Mouse (Mus musculus): ENCODE data around the gene Pknox1.
A peak's percentile ranks its signal among the peaks of the same experiment; 100 is the strongest.
"Not testable (repeated sequence)": the region's sequence is repeated elsewhere in the genome, so short reads cannot be mapped to it uniquely, and the experiment has no call there.

Pknox1 gene

DNA sequence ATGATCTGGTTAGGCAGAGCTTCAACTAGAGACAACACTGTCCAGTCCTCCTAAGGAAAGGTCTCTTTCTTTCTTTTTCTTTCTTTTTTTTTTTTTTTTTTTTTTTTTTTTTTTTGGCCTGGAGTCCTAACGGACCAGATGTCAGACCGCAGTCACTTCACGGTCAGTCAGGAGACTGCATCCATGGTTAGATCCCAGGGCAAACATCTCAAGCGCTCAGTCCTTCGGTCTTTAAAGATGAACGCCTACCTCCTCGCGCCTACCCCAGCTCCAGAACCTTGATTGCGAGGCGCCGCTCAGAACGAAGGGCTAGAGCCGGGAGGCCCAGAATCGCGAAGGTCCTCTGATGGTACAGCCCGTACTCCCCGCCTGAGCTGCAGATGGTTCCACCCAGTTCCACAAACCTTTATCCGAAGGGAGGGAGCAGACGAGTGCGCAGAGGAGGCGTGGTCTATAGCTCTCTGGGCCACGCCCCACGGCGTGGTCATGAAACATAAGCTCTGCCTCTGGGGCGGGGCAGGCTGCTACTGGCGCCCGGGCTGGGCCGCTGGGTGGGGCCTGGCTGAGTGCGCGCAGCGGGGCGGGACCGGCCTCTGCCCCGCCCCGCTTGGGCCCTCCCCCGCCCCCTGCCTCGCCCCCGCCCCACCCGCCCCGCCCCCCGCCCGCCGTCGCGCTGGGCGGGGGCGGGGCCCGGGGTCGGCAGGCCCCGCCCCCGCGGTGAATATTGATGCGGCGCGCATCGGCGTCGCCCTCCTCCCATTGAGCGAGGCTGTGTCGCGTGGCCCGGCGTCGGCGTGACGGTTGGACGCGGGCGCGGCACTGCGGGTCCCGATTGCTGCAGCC lies at the start of gene Pknox1:
Gene Pknox1 (plus strand): TSS at position 720 of the 843 bp plus-strand sequence.
- DNase-seq: peak; percentile 99 to 100

DNA sequence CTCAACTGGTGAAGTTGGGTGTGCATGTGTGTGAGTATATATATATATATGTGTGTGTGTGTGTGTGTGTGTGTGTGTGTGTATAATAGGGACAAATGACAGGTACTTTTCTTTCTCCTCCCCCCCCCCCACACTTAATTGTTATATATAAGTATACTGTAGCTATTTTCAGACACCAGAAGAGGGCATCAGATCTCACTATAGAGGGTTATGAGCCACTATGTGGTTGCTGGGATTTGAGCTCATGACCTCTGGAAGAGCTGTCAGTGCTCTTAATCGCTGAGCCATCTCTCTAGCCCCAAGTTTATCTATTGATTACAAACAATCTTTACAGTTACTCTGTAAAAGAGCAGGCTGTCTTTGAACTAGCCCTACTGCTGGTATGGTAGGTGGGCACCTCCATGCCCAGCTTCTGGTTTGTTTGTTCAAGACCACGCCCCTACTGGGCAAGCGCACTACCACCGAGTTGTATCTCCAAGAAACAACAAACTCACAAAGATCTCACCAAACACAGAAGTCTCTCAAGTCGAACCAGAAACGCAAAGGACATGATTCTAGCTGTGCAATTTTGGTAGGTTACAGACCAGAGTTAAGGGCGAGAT lies 45.1 kb upstream of the Pknox1 start:
- DNase-seq: no peak

DNA sequence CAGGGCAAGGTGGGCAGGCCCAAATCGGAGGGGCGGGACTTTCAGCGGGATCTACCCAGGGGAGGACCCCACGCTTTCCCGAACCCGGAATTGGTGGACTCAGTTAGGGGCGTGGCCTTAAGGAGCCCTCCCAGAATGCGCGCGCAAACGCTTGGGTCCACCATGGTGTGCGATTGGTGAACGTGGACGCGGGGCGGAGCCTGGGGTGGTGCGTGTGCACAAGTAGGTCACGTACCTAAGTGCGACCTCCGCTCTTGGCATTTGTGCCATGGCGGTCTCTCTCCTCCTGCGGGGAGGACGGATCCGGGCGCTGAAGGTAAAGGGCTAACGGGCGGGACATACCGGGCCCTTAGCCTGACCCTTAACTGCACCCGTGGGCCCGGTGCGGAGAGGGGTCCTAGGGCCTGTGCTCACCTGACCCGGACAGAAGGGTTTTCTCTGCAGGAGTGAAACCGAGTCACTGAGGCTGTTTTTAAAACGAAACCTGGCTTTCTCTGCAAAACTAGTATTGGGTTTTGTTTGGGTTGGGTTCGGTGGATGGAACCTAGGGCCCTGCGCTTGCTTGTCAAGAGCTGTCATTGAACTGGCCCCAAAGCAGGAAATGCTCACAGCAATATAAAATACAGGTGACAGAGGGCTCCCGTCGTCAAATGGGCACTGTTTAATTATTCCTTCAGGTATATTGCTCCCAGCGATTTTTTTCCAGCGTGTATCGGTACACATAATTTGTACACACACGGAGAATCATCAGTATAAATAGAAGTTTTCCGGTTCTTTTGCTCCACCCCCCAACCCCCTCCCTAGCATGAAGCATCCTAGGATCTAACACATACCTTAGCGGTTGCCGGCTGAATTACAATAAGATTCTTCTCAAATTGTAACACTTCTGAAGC lies 44.3 kb upstream of the Pknox1 start, which contains the start of the genes Wdr4 and Ndufv3:
Gene Wdr4 (minus strand): TSS at position 35 of the 893 bp plus-strand sequence.
Gene Ndufv3 (plus strand): TSS at position 170 of the 893 bp plus-strand sequence.
- peak; percentile 99 to 100 for DNase-seq

DNA sequence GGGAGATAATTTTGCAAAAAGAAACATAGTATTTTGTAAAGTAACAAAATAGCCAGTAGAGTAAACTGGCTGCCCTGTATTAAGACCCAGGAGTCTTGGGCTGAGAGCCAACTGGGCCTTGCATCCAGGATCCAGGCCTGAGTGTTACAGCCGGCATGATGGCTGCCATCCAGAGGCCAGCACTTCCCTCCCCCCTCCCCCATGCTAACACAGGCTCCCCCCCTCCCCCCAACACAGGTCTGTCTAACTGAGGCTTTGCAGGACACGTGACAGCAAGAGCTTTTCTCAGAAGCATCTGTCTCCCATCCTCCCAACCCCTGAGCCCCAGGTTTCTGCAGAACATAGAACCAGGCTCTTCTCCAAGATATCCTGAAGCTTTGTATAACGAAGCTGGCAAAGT lies 43.6 kb upstream of the Pknox1 start:
- DNase-seq: peak; percentile 65 to 76

DNA sequence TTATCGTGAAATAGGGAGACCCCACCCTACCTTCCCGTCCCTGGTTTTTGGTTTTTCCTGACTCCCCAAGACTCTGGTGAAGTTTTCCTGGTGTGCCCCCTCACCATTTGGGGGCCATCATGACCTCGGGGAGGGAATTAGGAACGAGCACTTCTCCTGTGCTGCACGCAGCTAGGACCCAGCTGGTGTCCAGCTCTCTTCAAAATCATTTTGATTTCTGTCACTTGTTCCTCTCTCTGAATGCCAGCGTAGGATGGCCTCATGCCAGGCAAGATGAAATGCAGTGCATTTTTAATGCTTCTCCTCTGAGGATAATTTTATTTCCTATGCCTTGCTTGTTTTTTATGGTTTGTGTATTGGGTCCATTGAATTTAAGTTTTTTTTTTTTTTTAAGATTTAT lies 42.6 kb upstream of the Pknox1 start:
- DNase-seq: no peak

DNA sequence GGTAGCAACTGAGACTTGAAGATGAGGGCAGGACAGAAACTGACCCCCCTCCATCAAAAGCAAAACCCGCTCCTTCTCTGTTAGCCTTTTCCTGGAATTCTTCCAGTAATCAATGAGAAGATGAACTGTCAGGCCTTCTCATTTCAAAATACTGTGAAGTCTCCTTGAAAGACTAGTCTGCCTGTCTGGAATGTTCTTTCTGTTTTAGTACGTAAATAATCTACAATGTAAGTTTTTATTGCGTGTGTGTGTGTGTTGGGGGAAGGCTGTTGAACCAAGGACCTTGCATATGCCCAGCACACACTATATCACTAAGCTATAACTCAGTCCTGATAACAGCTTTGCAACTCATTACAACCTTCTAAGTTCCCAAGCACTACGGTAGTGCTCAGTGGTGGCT lies 39.4 kb upstream of the Pknox1 start:
- no peak for DNase-seq

DNA sequence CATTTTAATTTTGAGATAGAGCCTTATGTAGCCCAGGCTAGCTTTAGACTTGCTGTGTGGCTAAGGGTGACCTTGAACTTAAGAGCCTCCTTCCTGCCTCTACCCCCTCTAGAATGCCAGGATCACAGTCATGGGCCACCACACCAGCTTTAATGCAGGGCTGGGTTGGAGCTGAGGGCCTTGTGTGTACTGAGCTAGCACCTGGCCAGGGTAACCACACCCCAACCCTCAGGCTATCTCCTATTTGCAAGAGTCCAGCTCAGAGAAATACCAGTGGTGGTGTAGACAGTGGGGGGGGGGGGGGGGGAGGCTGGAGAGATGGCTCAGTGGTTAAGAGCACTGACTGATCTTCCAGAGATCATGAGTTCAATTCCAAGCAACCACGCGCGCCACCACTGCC lies 38.7 kb upstream of the Pknox1 start:
- DNase-seq: no peak

DNA sequence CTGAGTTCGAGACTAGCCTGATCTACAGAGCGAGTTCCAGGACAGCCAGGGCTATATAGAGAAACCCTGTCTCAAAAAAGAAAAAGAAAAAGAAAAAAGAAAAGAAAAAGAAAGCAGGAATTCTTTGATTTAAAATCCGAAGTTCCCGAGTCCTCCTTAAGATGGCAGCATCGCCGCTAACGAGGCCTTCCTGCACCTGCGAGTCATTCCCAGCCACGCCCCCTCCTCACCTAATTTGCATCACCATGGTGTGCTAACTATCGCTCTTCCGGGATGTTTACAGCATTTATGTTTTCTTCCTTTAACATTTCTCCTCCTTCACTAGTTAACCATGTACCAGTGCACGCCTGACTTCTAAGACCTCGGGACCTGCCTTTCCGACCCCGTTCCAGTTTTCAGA lies 35.2 kb upstream of the Pknox1 start:
- peak; percentile 77 to 83 for DNase-seq

DNA sequence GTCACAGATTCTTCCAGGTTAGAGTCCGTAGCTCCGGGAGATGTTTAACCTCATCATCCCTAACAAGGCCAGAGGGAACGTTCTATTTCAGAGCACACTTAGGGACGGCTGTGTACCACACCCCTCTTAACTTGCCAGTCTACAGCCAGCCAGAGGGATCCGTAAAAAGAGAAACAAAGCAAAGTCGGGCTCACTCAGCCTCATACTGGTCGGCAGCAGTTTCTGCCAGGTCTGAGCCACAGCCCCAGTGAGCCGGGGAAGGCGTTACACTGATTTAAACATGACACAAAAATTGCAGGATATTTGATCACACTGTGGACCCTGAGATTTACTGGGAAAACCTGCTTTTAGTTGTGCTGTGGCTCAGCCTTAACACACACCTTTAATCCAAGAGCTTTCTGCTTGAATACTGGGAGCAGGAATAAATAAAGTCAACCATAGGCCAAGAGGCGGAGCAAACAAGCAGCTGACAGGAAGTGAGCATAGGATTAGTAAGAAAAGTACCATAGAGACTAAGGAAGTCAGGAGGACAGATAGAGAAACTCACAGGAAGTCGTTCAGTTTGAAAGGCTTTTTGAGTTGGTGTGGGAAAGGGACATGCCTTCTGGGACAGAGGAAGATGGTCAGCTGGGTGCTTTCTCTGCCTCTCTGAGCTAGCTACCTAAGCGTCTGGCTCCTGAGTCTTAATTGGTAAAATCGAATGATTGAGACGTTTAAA lies 32.9 kb upstream of the Pknox1 start:
- no peak for DNase-seq

DNA sequence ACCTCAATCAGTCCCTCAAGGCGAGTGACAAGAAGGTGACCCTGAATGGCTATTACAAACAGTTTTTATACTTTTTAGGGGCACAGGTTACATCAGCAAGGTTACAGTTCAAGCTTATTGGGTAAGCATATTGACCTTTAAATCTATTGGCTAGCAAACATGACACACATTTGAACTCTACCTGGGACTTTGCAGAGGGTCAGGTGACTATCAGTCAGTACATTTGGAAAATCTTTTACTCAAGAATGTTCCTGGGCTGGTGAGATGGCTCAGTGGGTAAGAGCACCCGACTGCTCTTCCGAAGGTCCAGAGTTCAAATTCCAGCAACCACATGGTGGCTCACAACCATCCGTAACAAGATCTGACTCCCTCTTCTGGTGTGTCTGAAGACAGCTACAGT lies 32.2 kb upstream of the Pknox1 start:
- DNase-seq: not testable (repeated sequence)

DNA sequence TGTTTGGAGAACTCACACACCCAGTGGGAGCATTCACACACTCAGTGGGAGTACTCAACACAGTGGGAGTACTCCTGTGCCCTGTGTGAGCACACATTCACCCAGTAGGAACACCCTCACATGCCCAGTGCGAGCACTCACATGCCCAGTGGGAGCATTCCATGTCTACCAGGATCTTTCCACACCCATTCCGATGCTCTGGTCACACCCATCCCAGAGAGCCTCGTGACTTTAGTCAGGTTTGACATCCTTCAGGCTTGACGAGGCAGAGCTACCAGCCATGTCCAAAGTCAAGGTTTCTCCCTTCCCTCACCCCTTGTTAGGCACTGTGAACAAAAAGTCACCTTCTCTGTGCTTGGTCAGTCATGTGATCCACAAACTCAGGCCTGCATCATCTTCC lies 29.2 kb upstream of the Pknox1 start:
- DNase-seq: peak in 1 of 2 experiments; percentile 45

DNA sequence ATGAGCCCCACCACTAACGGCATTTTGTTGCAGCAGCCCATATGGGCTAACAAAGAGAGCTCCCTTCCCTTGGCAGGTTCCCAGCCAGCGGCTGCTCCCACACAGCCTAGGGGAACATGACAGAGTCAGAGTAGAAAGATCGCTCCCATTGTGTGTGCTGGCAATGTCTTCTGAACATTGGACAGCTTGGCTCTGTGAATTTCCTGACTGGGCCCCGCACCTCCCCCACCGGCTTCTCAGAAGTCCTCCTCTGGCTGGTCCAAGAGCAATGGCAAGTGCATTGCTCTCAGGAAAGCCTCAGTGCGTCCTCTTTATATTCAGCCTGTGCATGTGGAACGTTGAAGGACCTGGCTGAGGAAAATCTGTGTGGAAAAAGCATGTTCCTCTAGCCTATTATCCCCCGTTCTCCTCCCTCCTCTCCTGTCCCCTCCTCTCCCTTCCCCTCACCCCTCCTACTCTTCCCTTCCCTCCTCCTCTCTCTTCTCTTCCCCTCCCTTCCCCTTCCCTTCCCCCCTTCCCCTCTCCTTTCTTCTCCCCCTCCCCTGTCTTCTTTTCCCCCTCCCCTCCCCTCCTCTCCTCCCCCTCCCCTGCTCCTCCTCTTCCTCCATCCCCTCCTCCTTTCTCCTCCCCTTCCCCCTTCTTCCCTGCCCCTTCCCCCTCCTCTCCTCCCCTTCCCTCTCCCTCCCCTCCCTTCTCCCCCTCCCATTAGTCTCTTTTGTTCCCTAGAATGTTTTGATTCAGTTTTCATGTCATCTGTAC lies 28.5 kb upstream of the Pknox1 start:
- peak; percentile 78 to 86 for DNase-seq

DNA sequence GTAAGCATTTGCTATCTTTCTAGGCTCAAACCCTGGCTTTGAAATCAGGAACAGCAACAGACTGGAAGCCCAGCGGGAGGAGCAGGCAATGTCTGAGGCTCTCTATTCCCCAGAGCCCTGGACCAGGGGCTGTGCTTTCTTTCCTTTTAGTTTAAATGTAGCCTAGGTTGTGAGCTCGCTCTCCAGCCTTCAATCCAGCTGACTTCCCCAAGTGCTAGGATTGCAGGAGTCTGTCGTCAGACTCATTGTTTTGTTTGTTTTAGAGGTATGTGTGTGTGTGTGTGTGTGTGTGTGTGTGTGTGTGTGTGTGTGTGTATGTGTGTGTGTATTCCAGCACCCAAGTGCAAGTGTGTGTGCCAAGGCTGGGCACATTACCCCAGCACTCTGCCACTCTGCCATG lies 24.4 kb upstream of the Pknox1 start:
- no peak for DNase-seq

DNA sequence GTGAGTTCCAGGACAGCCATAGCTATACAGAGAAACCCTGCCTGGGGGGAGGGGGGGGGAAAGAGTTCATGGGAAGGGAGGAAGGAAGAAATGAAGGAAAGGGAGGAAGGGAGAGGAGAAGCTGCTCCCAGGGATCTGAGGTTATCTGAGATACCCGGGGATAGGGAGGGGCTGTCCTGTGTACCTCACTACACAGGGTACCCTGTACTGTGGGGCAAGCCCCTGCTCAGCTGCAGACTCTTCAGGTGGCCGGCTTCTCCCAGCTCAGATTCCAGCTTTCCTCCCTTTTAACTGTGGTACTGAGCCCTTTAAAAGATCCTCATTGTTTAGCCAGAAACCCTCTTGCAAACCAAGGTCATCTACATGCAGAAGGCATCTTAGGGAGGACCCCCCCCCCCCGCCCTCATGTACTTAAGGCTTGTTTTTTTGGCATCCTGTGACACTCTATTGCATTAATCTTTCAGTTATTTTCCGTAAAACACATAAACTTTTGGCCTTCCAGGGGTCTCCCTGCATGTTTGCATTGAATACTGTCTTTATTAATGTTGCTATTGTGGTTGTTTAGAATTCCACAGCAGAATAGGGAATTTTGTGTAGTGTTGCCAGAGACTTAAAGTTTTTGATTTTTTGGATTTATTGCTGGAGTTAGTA lies 23.6 kb upstream of the Pknox1 start:
- DNase-seq: no peak

DNA sequence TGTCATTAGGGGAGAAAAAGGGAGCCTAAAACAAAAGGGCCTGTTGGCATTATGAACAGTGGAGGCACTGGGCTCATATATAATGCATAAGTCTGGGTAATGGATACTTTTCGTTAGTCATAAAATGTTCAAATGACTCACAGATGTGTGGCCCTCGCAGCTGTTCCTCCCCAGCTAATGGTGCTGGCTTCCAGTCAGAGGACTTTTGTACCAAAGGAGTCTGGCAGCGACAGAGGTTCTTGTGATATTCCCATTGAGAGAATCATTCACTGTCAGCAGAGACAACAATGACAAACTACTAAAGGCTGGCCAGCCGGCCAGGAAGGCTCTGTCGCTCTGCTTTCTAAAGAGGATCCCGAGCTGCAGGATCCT lies 23.1 kb upstream of the Pknox1 start:
- DNase-seq: peak; percentile 43 to 54

DNA sequence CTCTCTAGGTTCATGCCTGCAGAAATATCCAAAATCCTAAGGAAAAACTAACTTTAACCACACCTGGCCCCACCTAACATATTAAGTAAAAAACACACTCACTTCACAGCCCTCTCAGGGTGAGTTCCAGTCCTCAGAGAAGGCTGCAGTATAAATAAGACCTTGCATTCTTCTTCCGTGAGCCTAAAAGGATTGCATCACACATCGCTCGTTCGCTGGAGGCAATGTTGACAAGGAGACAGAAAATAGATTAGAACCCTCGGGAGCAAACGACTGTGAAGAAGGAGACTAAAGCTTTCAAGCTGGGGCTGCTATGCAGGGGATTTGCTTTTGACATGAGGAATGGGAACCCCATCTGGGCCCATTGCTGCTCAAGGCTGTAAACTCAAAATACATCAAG lies 21.0 kb upstream of the Pknox1 start:
- no peak for DNase-seq

DNA sequence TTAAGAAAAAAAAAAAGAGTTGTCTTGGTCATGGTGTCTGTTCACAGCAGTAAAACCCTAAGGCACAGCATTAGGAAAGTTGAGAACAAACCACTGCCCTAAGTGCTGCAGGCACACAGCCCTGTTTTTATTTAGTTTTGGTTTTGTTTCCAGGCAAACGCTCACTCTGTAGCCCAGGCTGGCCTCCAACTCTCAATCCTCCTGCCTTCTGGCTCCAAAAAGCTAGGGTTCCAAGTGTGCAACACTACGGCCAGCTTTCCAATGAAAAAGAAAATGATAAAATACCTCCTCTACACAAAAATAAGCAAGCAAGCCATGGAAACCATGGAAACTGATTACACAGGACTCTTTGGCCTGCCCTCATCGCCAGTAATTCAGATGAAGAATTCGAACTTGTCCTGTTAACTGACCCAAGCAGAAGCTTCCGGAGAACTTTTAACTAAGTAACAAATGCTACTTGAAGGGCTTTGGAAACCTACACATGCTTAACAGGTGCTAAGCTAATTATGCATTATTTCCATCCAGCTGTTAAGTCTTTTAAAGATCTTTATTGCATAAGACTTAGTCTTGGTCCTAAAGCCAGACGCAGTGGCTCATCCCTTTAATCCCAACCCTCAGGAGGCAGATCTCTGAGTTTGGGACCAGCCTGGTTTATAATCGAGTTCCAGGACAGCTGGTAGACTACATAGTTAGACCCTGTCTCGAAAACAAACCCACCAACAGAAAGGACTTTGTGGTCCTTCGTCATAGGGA lies 17.9 kb upstream of the Pknox1 start:
- no peak for DNase-seq

DNA sequence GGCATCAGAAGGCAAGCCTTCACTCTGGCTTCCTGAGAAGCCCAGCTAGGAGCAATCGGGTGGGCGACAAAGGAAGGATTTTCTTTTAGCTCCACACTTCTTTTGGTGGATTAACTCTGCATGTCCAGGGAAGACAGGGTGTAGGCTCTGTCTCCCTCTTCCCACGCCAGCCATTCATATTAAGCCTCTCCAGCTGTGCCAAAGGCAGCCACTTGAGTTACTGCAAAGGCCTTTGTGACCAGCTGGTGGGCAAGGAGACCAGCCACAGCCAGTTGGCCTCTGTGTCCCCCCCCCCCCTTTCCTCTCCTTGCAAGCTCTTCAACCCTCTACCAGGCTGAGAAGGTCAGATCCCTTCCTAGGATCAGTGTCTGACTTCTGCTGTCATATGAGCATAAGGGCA lies 16.6 kb upstream of the Pknox1 start:
- no peak for DNase-seq

DNA sequence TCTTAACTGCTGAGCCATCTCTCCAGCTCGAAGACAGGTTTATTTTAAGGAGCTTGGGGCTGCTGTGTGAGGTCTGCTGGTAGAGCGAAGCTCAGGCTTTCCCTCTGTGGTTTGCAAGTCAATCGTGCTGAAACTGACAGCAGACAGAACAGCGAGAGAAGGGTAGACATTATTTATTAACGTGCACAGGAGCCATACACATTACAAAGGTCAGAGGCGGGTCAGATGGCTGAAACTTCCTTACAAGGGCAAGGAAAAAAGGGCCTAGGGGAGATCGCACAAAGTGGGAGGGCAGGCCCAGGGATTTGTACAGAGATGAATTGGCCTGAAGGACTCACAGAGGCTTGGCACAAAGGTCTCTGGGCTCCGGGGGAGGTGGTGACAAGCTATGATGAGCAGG lies 15.1 kb upstream of the Pknox1 start:
- DNase-seq: peak in 1 of 2 experiments; percentile 31

DNA sequence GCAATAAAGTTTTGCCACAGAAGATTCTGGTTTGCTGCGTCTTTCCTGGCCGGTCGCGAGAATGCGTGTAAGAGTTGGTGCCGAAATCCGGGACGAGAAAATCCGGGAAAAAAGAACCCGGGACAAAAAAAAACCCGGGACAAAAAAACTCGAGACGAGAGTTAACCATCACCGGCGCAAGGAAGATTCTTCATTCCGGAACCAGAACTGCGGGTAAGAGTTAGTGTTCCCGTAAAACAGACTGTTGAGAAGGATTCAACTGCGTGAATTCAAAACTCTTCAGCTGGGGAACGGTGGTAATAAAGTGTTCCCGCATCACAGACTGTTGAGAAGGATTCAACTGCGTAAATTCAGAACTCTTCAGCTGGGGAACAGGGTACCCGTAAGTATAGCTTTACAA lies 11.9 kb upstream of the Pknox1 start:
- DNase-seq: not testable (repeated sequence)

Data from kidney, postnatal 4 days (tissue).